Mouse (Mus musculus) embryonic facial prominence, embryonic 11.5 days (tissue): ENCODE results near the gene Sde2. TPM values are rescaled to one million over a fixed set of nuclear protein-coding genes. Genes with fewer than 3 reads are reported as not detected.

Experiments used
- ATAC-seq: fragments of 200-750 bp; cut with Nextera tagmentation; replicated peaks from 2 replicates; pipeline ENCODE4 v1.8.0; 2017; ENCODE audit warnings: low read depth; ENCODE audit not compliant: insufficient number of reproducible peaks, low FRiP score, low TSS enrichment
- DNase-seq: peaks from one replicate; pipeline ENCODE4 v3.0.0-alpha.2; 2015; ENCODE audit warnings: low spot score
- H3K27ac ChIP-seq: fragments of 300-500 bp; sonication (generic); replicated peaks from 2 replicates; pipeline ENCODE4 v1.5.1; 2014; ENCODE audit warnings: mild to moderate bottlenecking, low read depth, low read length, control low read depth
- H3K27me3 ChIP-seq: fragments of 300-500 bp; sonication (generic); 2 replicates; pipeline ENCODE4 v1.6.1; 2014; ENCODE audit warnings: mild to moderate bottlenecking, low read length, moderate library complexity, mixed read lengths; ENCODE audit not compliant: control insufficient read depth, insufficient read depth
- H3K36me3 ChIP-seq: fragments of 300-500 bp; sonication (generic); replicated peaks from 2 replicates; pipeline ENCODE4 v1.6.1; 2014; ENCODE audit warnings: low read depth, mild to moderate bottlenecking, low read length, moderate library complexity, mixed read lengths; ENCODE audit not compliant: control insufficient read depth, insufficient read depth
- H3K4me1 ChIP-seq: fragments of 300-500 bp; sonication (generic); 2 replicates; pipeline ENCODE4 v1.6.1; 2014; ENCODE audit warnings: low read length, mixed read lengths; ENCODE audit not compliant: control insufficient read depth, insufficient read depth
- H3K4me2 ChIP-seq: fragments of 300-500 bp; sonication (generic); 2 replicates; pipeline ENCODE4 v1.6.1; 2014; ENCODE audit warnings: low read depth, mild to moderate bottlenecking, control low read depth, low read length, moderate library complexity
- H3K4me3 ChIP-seq: fragments of 300-500 bp; sonication (generic); 2 replicates; pipeline ENCODE4 v1.5.1; 2014; ENCODE audit warnings: low read depth, low read length, control low read depth
- H3K9ac ChIP-seq: fragments of 300-500 bp; sonication (generic); replicated peaks from 2 replicates; pipeline ENCODE4 v1.6.1; 2014; ENCODE audit warnings: mild to moderate bottlenecking, control low read depth, low read length
- H3K9me3 ChIP-seq: fragments of 300-500 bp; sonication (generic); replicated peaks from 2 replicates; pipeline ENCODE4 v1.6.1; 2016; ENCODE audit warnings: mild to moderate bottlenecking, low read length, inconsistent platforms, mixed read lengths; ENCODE audit not compliant: control insufficient read depth
- WGBS: fragments of 180-500 bp; shearing (Covaris S2); extraction: QIAGEN DNeasy Blood & Tissue Kit; methylation state at CpG from one replicate; pipeline ENCODE4 v1.1.7; 2014; 5-methylcytosine and 5-hydroxymethylcytosine counted together
- polyA plus RNA-seq: library from polyadenylated mRNA; unstranded; fragments of >200 nt; fragmentation: Nextera tagmentation; extraction: Ambion mirVana; gene quantifications from 2 replicates; pipeline ENCODE4 v1.2.1, GENCODE M21; 2014

Sde2 gene
- polyA plus RNA-seq, result 38.2 and 38.6 TPM in 2 replicates

GRCm38 (mm10) chr1:180850316-180851270, at the start of gene Sde2:
TSS of gene Sde2 (plus strand) at chr1:180851127.
- under 1% methylated on average over 77 of the region's 77 CpGs for WGBS
- ATAC-seq, result peak; percentile 99

GRCm38 (mm10) chr1:180801466-180801994, 49.4 kb upstream of the Sde2 start:
- H3K4me3 ChIP-seq, result no peak overlapping the region
- WGBS, result 87% methylated on average over 3 of the region's 3 CpGs
- H3K9ac ChIP-seq, result no peak overlapping the region
- no peaks in the 10 kb centered on the region for H3K4me1 ChIP-seq
- no peaks in the 10 kb centered on the region for H3K9me3 ChIP-seq
- H3K27ac ChIP-seq, result no peak overlapping the region
- no peaks in the 10 kb centered on the region for H3K27me3 ChIP-seq
- no peak overlapping the region for H3K4me2 ChIP-seq
- peaks cover 17% of the 10 kb centered on the region for H3K36me3 ChIP-seq
- no peak for ATAC-seq
- DNase-seq, result no peak

More at GRCm38 (mm10) chr1:180850316-180851270, at the start of gene Sde2:
- Histone ChIP-seq H3K9ac (peak within 1 kb of the TSS; percentile 80), H3K4me2 (peak within 1 kb of the TSS; percentile 72), H3K4me3 (peak within 1 kb of the TSS; percentile 82), H3K27me3 (no peaks in the 10 kb centered on the region), H3K4me1 (no peaks in the 10 kb centered on the region; the same call in 1 of the 2 replicates), H3K36me3 (no peaks in the 10 kb centered on the region), H3K27ac (peak within 1 kb of the TSS; percentile 96), H3K9me3 (no peaks in the 10 kb centered on the region)
- peak; percentile 100 for DNase-seq

- no peaks in the 10 kb centered on the region for H3K27me3 ChIP-seq
- no peak for DNase-seq
- no peak overlapping the region for H3K4me3 ChIP-seq
- no peak overlapping the region for H3K4me2 ChIP-seq
- H3K9me3 ChIP-seq, result no peaks in the 10 kb centered on the region
- no peaks in the 10 kb centered on the region; the same call in 1 of the 2 replicates for H3K4me1 ChIP-seq
- no peak overlapping the region for H3K9ac ChIP-seq
- H3K36me3 ChIP-seq, result peaks cover 33% of the 10 kb centered on the region
- ATAC-seq, result no peak
- no peak overlapping the region for H3K27ac ChIP-seq
- WGBS, result 86% methylated on average over 6 of the region's 6 CpGs
Measured at GRCm38 (mm10) chr1:180803881-180804280, 47.0 kb upstream of the Sde2 start.

- H3K36me3 ChIP-seq, result peaks cover 30% of the 10 kb centered on the region
- DNase-seq, result no peak
- WGBS, result 90% methylated on average over 5 of the region's 5 CpGs
Measured at GRCm38 (mm10) chr1:180808831-180809230, 42.1 kb upstream of the Sde2 start.

GRCm38 (mm10) chr1:180810976-180811375, 40.0 kb upstream of the Sde2 start:
- H3K9me3 ChIP-seq, result no peaks in the 10 kb centered on the region
- 76% methylated on average over 7 of the region's 7 CpGs for WGBS
- no peaks in the 10 kb centered on the region; the same call in 1 of the 2 replicates for H3K4me1 ChIP-seq
- no peak overlapping the region for H3K27ac ChIP-seq
- H3K4me3 ChIP-seq, result peak overlapping the region; percentile 94
- H3K36me3 ChIP-seq, result peaks cover 23% of the 10 kb centered on the region
- peak overlapping the region; percentile 29 for H3K4me2 ChIP-seq
- no peaks in the 10 kb centered on the region for H3K27me3 ChIP-seq
- no peak overlapping the region for H3K9ac ChIP-seq
- DNase-seq (peak; percentile 32), ATAC-seq (no peak)

More at GRCm38 (mm10) chr1:180808831-180809230, 42.1 kb upstream of the Sde2 start:
- Histone ChIP-seq H3K4me1 (no peaks in the 10 kb centered on the region; the same call in 1 of the 2 replicates), H3K27me3 (no peaks in the 10 kb centered on the region), H3K27ac (no peak overlapping the region), H3K9me3 (no peaks in the 10 kb centered on the region), H3K9ac (no peak overlapping the region), H3K4me2 (no peak overlapping the region), H3K4me3 (no peak overlapping the region)
- ATAC-seq, result no peak

GRCm38 (mm10) chr1:180811596-180812462, 39.1 kb upstream of the Sde2 start:
- no peaks in the 10 kb centered on the region for H3K9me3 ChIP-seq
- no peaks in the 10 kb centered on the region for H3K27me3 ChIP-seq
- peak overlapping the region; percentile 32 for H3K4me2 ChIP-seq
- no peaks in the 10 kb centered on the region; the same call in 1 of the 2 replicates for H3K4me1 ChIP-seq
- peaks cover 18% of the 10 kb centered on the region for H3K36me3 ChIP-seq
- peak overlapping the region; percentile 94 for H3K4me3 ChIP-seq
- ATAC-seq, result no peak
- WGBS, result 4% methylated on average over 27 of the region's 27 CpGs
- peak overlapping the region; percentile 99 for H3K9ac ChIP-seq
- H3K27ac ChIP-seq, result peak overlapping the region; percentile 97
- peak; percentile 44 for DNase-seq

- Histone ChIP-seq H3K36me3 (peaks cover 10% of the 10 kb centered on the region), H3K9me3 (no peaks in the 10 kb centered on the region), H3K4me3 (peak overlapping the region; percentile 94), H3K4me1 (no peaks in the 10 kb centered on the region; the same call in 1 of the 2 replicates), H3K27ac (peak overlapping the region; percentile 97), H3K9ac (peak overlapping the region; percentile 99), H3K4me2 (no peak overlapping the region; the same call in 1 of the 2 replicates), H3K27me3 (no peaks in the 10 kb centered on the region)
- ATAC-seq, result peak; percentile 24
- WGBS, result under 1% methylated on average over 70 of the region's 71 CpGs
- peak; percentile 71 for DNase-seq
Measured at GRCm38 (mm10) chr1:180812463-180813408, 38.2 kb upstream of the Sde2 start.
